Mouse (Mus musculus) spleen, adult 12 weeks (tissue): ENCODE results near the gene Golga4.
"Not testable (repeated sequence)": the region's sequence is repeated elsewhere in the genome, so short reads cannot be mapped to it uniquely, and the experiment has no call there.

Source experiments
- DNase-seq: peaks from one replicate; pipeline ENCODE4 v3.0.0; 2022; ENCODE audit warnings: low spot score

Golga4 gene

GRCm38 (mm10) chr9:118590230-118590629 lies 84.2 kb downstream of the Golga4 start:
- DNase-seq: no peak

- DNase-seq: no peak
Measured at GRCm38 (mm10) chr9:118591633-118592032, 85.6 kb downstream of the Golga4 start.

GRCm38 (mm10) chr9:118592585-118593249 lies 86.7 kb downstream of the Golga4 start:
- DNase-seq: no peak

- DNase-seq: no peak
Measured at GRCm38 (mm10) chr9:118593443-118593842, 87.4 kb downstream of the Golga4 start.

GRCm38 (mm10) chr9:118596767-118597166 lies 90.7 kb downstream of the Golga4 start:
- no peak for DNase-seq

GRCm38 (mm10) chr9:118600393-118600792 lies 94.3 kb downstream of the Golga4 start:
- not testable (repeated sequence) for DNase-seq

GRCm38 (mm10) chr9:118602576-118602975 lies 96.5 kb downstream of the Golga4 start:
- no peak for DNase-seq

GRCm38 (mm10) chr9:118606148-118606816 lies 100.2 kb downstream of the Golga4 start, which contains the start of gene Itga9:
Gene Itga9 (plus strand): TSS chr9:118606690.
- DNase-seq: peak; percentile 38

- no peak for DNase-seq
Measured at GRCm38 (mm10) chr9:118606817-118607371, 100.8 kb downstream of the Golga4 start.

GRCm38 (mm10) chr9:118607701-118608401 lies 101.8 kb downstream of the Golga4 start:
- DNase-seq: no peak

- no peak for DNase-seq
Measured at GRCm38 (mm10) chr9:118608556-118608955, 102.5 kb downstream of the Golga4 start.

- DNase-seq: no peak
Measured at GRCm38 (mm10) chr9:118610060-118610459, 104.0 kb downstream of the Golga4 start.

GRCm38 (mm10) chr9:118611111-118611541 lies 105.1 kb downstream of the Golga4 start:
- DNase-seq: no peak

GRCm38 (mm10) chr9:118611958-118612581 lies 106.0 kb downstream of the Golga4 start:
- no peak for DNase-seq

GRCm38 (mm10) chr9:118617237-118617636 lies 111.2 kb downstream of the Golga4 start:
- no peak for DNase-seq

GRCm38 (mm10) chr9:118618732-118619250 lies 112.7 kb downstream of the Golga4 start:
- no peak for DNase-seq

GRCm38 (mm10) chr9:118620807-118621206 lies 114.7 kb downstream of the Golga4 start:
- DNase-seq: no peak

GRCm38 (mm10) chr9:118621691-118622090 lies 115.6 kb downstream of the Golga4 start:
- DNase-seq: no peak

- DNase-seq: no peak
Measured at GRCm38 (mm10) chr9:118622376-118623166, 116.5 kb downstream of the Golga4 start.

- DNase-seq: no peak
Measured at GRCm38 (mm10) chr9:118623483-118623882, 117.4 kb downstream of the Golga4 start.

GRCm38 (mm10) chr9:118624146-118624545 lies 118.1 kb downstream of the Golga4 start:
- no peak for DNase-seq
